Mouse (Mus musculus): ENCODE results near the gene Rbks. TPM values are rescaled to one million over a fixed set of nuclear protein-coding genes. Genes with fewer than 3 reads are reported as not detected.

Rbks gene
- polyA plus RNA-seq (2016; fragmentation: Nextera tagmentation; extraction: Ambion mirVana), result 3.3 and 4.9 TPM in 2 replicates

DNA sequence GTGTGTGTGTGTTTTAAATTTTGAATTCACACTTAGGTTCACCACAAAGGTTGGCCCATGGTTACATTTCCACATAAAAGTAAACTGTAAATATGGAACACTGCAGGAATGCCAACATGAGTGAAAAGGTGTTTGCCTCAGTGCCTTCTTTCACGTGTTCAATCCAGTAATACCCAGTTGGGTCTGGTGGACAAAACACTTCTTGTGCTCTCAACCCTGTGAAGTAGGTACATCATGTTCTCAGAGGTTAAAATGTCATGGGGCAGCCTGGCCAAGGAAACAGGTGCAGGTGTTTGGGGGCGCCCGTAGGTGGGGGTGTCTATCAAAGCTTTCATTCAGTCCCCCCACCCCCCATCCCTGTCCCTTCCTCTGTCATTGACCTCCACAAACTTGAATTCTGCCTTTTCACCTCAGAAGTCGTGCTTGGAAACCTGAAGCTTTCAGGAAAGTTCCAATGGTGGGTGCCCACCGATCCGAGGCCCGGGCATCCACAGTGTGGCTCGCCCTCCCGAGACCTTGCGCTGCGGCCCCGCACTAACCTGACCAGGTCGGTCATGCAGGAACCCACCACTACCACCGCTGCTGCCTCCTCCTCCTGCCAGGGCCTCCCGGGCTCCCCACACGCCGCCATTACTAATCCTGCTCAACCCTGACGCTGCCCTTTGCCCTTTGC lies at the start of gene Rbks:
Gene Rbks, minus strand, starts transcription at position 657 of the 673 bp plus-strand sequence.
- Histone ChIP-seq H3K4me2 (peak within 1 kb of the TSS; percentile 85), H3K9ac (peak within 1 kb of the TSS; percentile 89), H3K36me3 (peaks cover 3% of the 10 kb centered on the region; the same call in 1 of the 2 replicates), H3K27ac (ENCODE audit: poor library complexity, severe bottlenecking) (peak within 1 kb of the TSS; percentile 93), H3K9me3 (replicated peaks) (no peaks in the 10 kb centered on the region), H3K4me3 (peak within 1 kb of the TSS; percentile 90), H3K4me1 (replicated peaks) (peaks cover 6% of the 10 kb centered on the region), H3K27me3 (replicated peaks) (no peaks in the 10 kb centered on the region)
- WGBS, result 8% methylated on average over 18 of the region's 18 CpGs
- ATAC-seq (ENCODE audit: insufficient number of reproducible peaks, low FRiP score), result no peak

DNA sequence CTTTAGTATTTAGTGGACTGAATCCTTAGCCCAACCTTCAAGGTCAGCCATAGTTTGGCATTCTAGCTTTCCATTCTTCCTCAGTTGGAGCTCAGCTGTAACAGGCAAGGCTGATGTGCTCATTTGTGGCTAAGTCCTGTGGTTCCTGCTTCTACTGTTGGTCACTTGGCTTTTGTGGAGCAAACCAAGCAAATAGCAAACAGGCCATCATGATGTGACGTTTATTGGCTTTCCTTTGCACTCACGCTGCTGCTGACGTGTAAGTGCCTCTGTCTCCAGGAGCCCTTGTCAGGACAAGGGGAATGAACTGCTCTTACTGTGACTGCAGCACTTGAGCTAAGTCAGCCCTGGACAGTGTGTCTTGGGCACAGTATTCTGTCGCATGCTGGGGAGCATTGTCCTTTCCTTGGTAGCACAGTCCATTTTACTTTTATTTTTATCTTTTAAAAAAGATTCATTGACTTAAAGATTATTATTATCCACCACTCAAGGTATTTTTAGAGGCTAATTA lies 45.1 kb upstream of the Rbks start:
- Histone ChIP-seq H3K27me3 (replicated peaks) (no peaks in the 10 kb centered on the region), H3K4me1 (replicated peaks) (peaks cover 4% of the 10 kb centered on the region), H3K27ac (ENCODE audit: poor library complexity, severe bottlenecking) (no peak overlapping the region), H3K9ac (no peak overlapping the region), H3K9me3 (replicated peaks) (no peaks in the 10 kb centered on the region), H3K36me3 (no peaks in the 10 kb centered on the region), H3K4me2 (no peak overlapping the region), H3K4me3 (no peak overlapping the region)
- no peak for ATAC-seq (ENCODE audit: insufficient number of reproducible peaks, low FRiP score)
- 35% methylated on average over 4 of the region's 4 CpGs for WGBS

DNA sequence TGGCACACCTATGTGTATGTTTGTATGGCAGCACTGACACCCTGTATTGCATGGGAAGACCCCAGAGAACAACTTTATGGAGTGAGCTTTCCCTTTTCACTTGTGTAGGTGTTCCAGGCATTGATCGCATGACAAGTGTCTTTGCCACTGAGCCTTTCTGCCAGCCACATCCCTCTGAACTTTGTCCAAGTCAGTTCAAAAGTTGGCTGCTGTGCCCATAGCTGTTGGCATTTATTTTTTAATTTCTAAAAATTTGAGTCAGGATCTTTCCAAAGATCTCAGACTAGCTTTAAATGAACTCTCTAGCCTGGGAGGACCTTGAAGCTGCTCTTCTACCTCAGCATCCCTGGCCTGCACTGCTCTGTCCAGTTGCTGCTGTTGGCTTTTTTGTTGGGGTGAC lies 44.5 kb upstream of the Rbks start:
- no peak overlapping the region for H3K4me2 ChIP-seq
- no peak for ATAC-seq (ENCODE audit: insufficient number of reproducible peaks, low FRiP score)
- H3K36me3 ChIP-seq, result no peaks in the 10 kb centered on the region

DNA sequence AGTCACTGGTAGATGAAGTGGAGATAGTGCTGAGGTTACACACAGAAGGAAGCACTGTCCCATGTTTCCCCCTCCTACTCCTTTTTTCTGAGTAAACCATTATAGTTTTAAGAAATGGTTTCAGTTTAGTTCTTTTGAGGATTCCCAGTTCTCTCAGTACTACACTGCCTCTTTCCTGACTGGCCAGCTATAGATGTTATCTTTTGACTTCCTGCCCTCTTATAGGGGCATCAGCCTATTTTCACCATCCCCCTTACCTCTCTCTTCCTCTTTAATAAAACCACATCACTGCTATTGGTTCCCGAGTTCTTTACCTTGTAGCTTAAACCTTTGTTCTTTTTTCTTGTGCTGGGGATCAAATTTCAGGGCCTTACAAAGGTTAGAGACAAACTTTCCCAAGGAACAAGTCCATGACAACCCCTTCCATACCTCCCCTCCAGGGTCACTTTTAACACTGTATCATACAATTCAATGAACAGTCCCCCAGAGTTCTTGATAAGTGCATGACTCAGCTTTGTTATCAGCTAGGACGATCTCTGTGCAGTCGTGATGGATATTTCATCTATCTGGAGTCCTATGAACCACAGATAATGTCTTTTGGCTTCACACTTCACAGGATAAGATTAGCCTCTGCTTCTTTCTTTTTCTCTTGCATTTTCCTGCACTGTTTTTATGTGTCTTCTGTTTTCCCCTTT lies 35.4 kb upstream of the Rbks start:
- Histone ChIP-seq H3K36me3 (peaks cover 10% of the 10 kb centered on the region), H3K27ac (ENCODE audit: poor library complexity, severe bottlenecking) (no peak overlapping the region), H3K4me3 (no peak overlapping the region), H3K4me1 (replicated peaks) (peaks cover 5% of the 10 kb centered on the region; the same call in 1 of the 2 replicates), H3K9ac (no peak overlapping the region), H3K9me3 (replicated peaks) (no peaks in the 10 kb centered on the region), H3K27me3 (replicated peaks) (no peaks in the 10 kb centered on the region), H3K4me2 (no peak overlapping the region)
- WGBS, result 23% methylated on average over 3 of the region's 3 CpGs
- no peak for ATAC-seq (ENCODE audit: insufficient number of reproducible peaks, low FRiP score)

More for the DNA sequence above, 44.5 kb upstream of the Rbks start:
- Histone ChIP-seq H3K27ac (ENCODE audit: poor library complexity, severe bottlenecking) (no peak overlapping the region), H3K9ac (no peak overlapping the region), H3K4me3 (no peak overlapping the region), H3K27me3 (replicated peaks) (no peaks in the 10 kb centered on the region), H3K4me1 (replicated peaks) (peaks cover 4% of the 10 kb centered on the region), H3K9me3 (replicated peaks) (no peaks in the 10 kb centered on the region)
- WGBS, result 87% methylated on average over 1 of the region's 1 CpGs

DNA sequence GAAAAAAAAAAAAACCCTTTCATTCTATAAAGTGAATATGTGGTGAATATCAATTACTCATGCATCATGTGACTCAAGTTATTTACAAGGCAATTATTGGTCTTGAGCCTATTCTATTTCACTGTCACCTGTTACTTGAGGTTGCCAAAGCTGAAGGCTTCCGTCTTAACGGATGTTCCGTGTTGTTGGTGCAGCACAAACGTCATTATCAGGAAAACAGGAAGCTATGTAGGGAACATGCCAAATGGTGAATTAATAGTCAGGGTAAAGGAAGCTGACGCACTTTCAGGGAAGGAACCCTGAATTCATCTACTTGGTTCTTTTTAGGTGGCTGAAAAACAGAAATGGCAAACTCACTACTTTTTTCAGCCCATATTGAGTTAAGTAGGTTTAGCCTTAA lies 30.0 kb upstream of the Rbks start:
- no peak overlapping the region for H3K27ac ChIP-seq (ENCODE audit: poor library complexity, severe bottlenecking)
- H3K9ac ChIP-seq, result no peak overlapping the region
- no peaks in the 10 kb centered on the region; the same call in 1 of the 2 replicates for H3K4me1 ChIP-seq (replicated peaks)
- no peaks in the 10 kb centered on the region for H3K36me3 ChIP-seq
- no peaks in the 10 kb centered on the region for H3K27me3 ChIP-seq (replicated peaks)
- WGBS, result 65% methylated on average over 5 of the region's 5 CpGs
- H3K4me3 ChIP-seq, result no peak overlapping the region
- no peaks in the 10 kb centered on the region for H3K9me3 ChIP-seq (replicated peaks)
- no peak overlapping the region for H3K4me2 ChIP-seq
- no peak for ATAC-seq (ENCODE audit: insufficient number of reproducible peaks, low FRiP score)

DNA sequence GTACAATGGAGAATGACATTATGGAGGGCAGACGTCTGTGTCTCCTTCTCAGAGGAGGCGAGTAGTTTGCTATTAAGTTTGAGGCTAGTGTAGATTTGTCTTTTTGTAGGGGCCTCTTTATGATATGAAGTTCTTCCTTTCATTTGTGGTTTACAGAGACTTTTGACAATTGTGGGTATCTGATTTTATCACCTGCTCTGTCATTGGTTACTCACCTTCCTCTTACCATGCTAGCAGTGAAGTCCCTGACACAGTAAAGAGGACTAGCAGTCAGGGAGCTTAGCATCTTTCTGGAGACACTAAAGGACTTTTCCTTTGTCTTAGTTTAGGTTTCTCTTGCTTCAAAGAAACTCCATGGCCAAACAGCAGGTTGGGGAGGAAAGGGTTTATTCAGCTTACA lies 28.5 kb upstream of the Rbks start:
- Histone ChIP-seq H3K4me1 (replicated peaks) (no peaks in the 10 kb centered on the region; the same call in 1 of the 2 replicates), H3K27ac (ENCODE audit: poor library complexity, severe bottlenecking) (no peak overlapping the region), H3K36me3 (no peaks in the 10 kb centered on the region), H3K4me2 (no peak overlapping the region), H3K4me3 (no peak overlapping the region), H3K9me3 (replicated peaks) (no peaks in the 10 kb centered on the region), H3K27me3 (replicated peaks) (no peaks in the 10 kb centered on the region), H3K9ac (no peak overlapping the region)
- ATAC-seq (ENCODE audit: insufficient number of reproducible peaks, low FRiP score), result no peak
- WGBS, result 85% methylated on average over 2 of the region's 2 CpGs

DNA sequence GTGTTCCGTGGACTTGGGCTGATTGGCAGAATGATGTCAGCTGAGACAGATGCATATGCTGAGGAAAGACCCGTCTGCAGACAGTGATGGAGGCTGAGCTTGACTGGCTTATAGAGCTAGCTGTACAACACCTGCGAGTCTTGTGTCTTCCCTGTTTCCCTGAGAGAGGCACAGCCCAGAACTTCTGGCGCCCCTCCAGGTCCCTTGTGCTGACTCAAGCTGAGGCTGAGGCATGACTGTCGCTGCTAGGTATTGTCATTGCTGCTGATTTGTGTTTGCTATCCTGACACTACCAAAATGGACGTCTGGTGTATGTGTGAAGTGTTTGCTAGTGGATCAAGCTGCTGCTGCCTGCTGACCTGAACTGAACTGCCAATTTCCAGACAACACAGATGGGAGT lies 27.1 kb upstream of the Rbks start:
- H3K9me3 ChIP-seq (replicated peaks), result no peaks in the 10 kb centered on the region
- no peaks in the 10 kb centered on the region for H3K36me3 ChIP-seq
- H3K4me2 ChIP-seq, result no peak overlapping the region
- 64% methylated on average over 6 of the region's 6 CpGs for WGBS
- H3K4me3 ChIP-seq, result no peak overlapping the region
- ATAC-seq (ENCODE audit: insufficient number of reproducible peaks, low FRiP score), result no peak
- H3K27me3 ChIP-seq (replicated peaks), result no peaks in the 10 kb centered on the region
- no peaks in the 10 kb centered on the region; the same call in 1 of the 2 replicates for H3K4me1 ChIP-seq (replicated peaks)
- H3K9ac ChIP-seq, result no peak overlapping the region
- no peak overlapping the region for H3K27ac ChIP-seq (ENCODE audit: poor library complexity, severe bottlenecking)

DNA sequence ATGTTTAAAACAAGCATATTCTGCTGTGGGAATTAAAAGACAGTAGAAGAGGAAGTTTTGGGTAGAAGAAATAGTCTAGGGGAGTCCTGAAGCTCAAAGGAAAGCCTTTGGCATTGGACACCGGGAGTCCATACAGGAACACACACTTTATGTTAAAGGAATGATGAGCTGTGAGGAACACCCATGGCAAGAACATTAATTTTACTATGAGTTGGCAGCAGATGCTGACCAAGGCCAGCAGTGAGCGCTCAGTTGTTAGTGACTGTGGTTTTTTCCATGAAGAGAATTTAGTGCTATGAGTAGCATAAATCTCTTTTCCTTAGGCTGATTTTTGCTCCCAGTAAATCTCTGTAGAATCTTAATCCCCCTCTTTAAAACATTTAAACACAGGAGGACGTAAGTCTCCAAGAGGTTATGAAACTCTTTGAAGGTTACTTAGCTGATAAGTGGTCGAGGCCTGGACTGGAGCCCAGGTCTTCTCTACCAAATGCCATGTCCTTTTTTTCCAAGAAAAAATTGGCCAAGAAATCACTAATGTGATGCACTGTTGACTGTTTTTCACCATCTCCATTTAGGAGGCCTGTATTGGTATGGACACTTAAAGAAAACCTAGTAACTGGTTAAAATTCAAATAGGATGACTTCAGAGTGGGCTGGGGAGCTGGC lies 18.2 kb upstream of the Rbks start:
- Histone ChIP-seq H3K36me3 (peaks cover 5% of the 10 kb centered on the region), H3K9ac (no peak overlapping the region), H3K27me3 (replicated peaks) (no peaks in the 10 kb centered on the region), H3K27ac (ENCODE audit: poor library complexity, severe bottlenecking) (no peak overlapping the region), H3K4me2 (no peak overlapping the region), H3K4me1 (replicated peaks) (peaks cover 13% of the 10 kb centered on the region), H3K9me3 (replicated peaks) (no peaks in the 10 kb centered on the region), H3K4me3 (no peak overlapping the region)
- ATAC-seq (ENCODE audit: insufficient number of reproducible peaks, low FRiP score), result no peak
- 64% methylated on average over 4 of the region's 4 CpGs for WGBS

DNA sequence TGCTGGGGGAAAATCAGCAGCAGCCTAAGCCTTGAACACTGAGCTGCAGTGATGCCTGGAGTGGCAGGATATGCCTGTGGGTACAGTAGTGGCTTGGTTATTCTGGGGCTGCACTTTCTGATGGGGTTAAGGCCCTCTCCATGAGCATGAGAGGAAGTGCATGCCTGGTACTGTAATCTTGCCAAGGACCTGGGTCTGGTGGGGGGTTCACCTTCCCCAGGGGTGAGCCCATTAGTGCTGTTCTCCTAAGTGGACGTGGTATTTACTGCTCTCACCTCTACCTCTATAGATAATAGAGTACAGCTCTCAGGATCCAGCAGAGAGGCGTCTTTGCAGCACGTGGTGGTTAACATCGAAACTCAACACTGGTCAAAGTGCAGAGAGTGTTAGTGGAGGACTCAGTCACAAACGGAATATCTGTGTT lies 16.4 kb upstream of the Rbks start:
- 39% methylated on average over 5 of the region's 5 CpGs for WGBS
- no peak for ATAC-seq (ENCODE audit: insufficient number of reproducible peaks, low FRiP score)

DNA sequence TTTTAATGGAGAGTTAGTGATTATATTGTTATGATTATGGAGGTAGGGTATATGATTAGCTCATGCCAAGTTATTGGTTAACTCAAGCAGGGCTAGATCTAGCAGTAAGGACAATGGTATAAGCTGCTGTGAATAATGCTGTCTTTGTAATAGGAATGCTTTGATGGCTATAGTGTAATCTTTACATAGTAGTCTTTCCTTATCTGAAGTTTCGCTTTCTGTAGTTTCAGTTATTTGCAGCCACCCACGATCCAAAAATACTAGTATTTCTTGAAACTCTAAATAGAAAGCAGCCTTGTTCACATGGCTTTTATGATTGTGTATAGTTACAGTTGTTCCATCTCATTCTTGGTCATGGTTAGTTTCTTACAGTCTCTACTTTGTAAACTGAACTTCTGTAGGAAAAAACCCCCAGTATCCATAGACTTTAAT lies 15.9 kb upstream of the Rbks start:
- Histone ChIP-seq H3K36me3 (peaks cover 13% of the 10 kb centered on the region), H3K9ac (no peak overlapping the region), H3K27ac (ENCODE audit: poor library complexity, severe bottlenecking) (no peak overlapping the region), H3K4me1 (replicated peaks) (peaks cover 13% of the 10 kb centered on the region), H3K27me3 (replicated peaks) (no peaks in the 10 kb centered on the region), H3K4me3 (no peak overlapping the region), H3K4me2 (no peak overlapping the region), H3K9me3 (replicated peaks) (no peaks in the 10 kb centered on the region)
- WGBS, result 58% methylated on average over 2 of the region's 2 CpGs
- no peak for ATAC-seq (ENCODE audit: insufficient number of reproducible peaks, low FRiP score)

More for the DNA sequence above, 16.4 kb upstream of the Rbks start:
- no peaks in the 10 kb centered on the region for H3K9me3 ChIP-seq (replicated peaks)
- H3K27me3 ChIP-seq (replicated peaks), result no peaks in the 10 kb centered on the region
- peaks cover 13% of the 10 kb centered on the region for H3K36me3 ChIP-seq
- peaks cover 13% of the 10 kb centered on the region for H3K4me1 ChIP-seq (replicated peaks)
- no peak overlapping the region for H3K4me3 ChIP-seq
- no peak overlapping the region for H3K4me2 ChIP-seq
- no peak overlapping the region for H3K9ac ChIP-seq
- 0 out of 2 replicates have a peak overlapping the region, but pooled peaks have one; percentile 5 for H3K27ac ChIP-seq (ENCODE audit: poor library complexity, severe bottlenecking)

DNA sequence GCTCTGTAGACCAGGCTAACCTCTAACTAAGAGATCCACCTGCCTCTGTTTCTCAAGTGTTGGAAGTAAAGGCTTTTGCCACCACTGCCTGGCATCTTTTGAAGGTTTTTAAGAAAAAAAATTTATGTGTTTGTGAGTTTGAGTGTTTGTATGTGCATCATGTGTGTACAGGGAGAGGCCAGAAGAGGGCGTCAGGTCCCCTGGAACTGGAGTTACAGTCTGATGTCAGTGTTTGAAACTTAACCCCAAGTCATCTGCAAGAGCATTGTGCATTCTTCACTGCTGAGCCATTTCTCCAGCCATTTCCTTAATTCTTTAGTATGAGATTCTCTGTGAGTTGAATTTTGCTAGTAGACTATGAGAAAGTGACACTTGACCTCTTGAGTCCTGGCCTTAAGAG lies 12.0 kb upstream of the Rbks start:
- H3K9me3 ChIP-seq (replicated peaks), result no peaks in the 10 kb centered on the region
- no peak overlapping the region for H3K4me2 ChIP-seq
- no peaks in the 10 kb centered on the region for H3K27me3 ChIP-seq (replicated peaks)
- no peak overlapping the region for H3K27ac ChIP-seq (ENCODE audit: poor library complexity, severe bottlenecking)
- peaks cover 18% of the 10 kb centered on the region for H3K36me3 ChIP-seq
- ATAC-seq (ENCODE audit: insufficient number of reproducible peaks, low FRiP score), result no peak
- 81% methylated on average over 1 of the region's 1 CpGs for WGBS
- H3K4me1 ChIP-seq (replicated peaks), result peaks cover 13% of the 10 kb centered on the region
- no peak overlapping the region for H3K9ac ChIP-seq
- no peak overlapping the region for H3K4me3 ChIP-seq

Data from heart, embryonic 12.5 days (tissue).